Mouse (Mus musculus): ENCODE data around the gene Hgd.
"Not testable (repeated sequence)": the region's sequence is repeated elsewhere in the genome, so short reads cannot be mapped to it uniquely, and the experiment has no call there.

Gene Hgd

DNA sequence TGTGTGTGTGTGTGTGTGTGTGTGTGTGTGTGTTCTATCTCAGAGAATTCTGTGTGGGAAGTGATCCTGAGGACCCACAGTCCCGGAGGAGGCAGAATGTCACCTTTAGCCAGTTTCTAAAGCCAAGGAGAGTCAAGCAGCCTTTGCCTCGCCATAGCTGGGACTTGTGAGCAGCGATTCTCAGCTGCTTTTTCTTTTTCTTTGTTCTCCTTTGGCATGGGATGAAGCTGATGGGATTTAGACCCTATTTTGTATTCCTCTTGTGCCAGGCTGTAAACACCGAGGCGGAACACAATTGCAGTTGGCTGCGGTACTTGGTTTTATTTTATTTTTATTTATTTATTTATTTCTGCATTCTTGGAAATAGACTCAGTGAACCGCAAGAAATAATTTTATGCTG lies 49.1 kb downstream of the Hgd start:
- DNase-seq (ENCODE audit: low read depth), result no peak

DNA sequence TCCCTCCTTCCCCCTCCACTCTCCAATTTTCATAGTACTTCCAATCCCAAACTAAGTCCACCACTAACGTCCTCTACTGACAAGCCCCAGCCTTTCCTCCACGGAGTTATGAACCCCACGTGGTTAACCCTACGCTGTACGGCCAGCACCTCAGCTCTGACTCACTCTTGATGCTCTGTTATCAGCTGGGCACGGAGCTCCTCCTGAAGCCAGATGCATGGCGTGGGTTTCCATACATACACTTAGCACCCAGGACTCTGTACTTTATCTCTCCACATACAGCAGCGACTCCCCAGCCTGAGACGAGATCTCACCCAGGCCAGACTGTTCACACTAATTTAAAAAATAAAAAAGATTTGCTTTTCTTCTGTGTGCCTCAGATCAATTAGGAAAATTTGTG lies 54.6 kb downstream of the Hgd start:
- no peak for DNase-seq (ENCODE audit: low read depth)

DNA sequence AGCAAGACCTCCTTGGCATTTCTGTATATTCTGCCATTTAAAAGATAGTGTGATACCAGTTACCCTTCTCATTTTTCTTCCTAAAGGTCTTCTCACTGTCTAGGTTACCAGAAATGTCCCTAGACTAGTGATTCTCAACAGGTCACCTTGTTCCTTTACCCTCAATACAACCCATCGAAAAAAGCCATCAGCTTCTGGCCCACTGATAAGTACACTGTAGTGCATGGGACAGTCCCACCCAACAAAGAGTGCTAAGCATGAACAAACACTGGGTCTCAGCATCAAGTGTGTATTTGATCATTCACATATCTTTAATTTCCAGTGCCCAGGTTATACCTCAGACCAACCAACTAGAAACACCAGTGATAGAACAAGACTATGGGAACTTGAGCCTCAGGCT lies 55.1 kb downstream of the Hgd start:
- no peak for DNase-seq (ENCODE audit: low read depth)

DNA sequence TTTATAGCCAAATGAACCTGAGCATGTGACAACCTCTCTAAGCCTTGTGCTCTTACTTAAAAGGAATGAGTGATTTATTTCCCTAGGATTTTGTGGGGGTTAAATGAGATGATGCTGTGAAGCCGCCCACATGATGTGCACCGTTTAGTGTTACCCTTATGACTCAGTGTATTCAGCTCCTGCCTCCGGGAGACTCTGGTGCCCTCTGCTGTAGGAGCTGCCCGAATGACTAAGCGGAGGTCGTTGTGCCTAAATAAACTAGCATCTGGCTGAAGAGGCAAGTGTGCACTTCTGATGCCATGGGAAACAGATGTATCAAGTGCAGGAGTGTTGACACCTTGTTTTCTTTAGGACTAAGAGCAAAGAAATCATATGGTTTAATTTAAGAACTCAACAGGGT lies 56.2 kb downstream of the Hgd start:
- peak; percentile 50 for DNase-seq (ENCODE audit: low read depth)

DNA sequence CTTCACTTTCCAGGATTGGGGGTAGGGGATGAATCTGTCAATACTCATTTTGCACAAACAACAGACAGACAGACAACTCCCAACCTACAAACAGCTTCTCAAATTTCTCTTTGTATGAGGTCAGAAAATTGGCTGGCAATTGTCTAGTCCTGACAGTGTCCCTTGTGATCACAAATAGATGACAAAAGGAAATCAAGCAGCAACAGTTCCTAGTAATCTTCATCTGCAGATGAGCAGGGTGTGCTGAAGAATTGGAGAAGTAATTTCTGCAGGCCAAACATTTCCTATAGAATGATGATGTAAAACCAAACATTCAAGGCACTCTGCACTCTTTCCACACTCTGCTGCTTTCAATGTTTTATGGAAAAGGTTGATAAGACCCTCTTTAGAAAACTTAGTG lies 57.8 kb downstream of the Hgd start:
- no peak for DNase-seq (ENCODE audit: low read depth)

DNA sequence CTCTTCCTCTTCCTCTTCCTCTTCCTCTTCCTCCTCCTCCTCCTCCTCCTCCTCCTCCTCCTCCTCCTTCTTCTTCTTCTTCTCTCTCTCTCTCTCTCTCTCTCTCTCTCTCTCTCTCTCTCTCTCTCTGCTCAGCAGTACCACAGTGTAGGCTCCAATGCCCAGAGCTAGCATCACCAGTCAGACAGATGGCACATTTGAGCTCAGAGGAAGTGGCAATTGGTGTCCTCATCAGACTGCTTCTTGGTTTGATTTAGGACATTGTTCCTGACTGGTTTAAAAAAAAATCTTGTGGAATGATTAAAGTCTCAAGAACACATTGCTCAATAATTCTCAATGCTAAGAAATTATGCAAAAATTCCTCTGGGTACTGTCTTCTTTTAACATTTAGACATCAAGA lies 60.6 kb downstream of the Hgd start:
- not testable (repeated sequence) for DNase-seq (ENCODE audit: low read depth)

DNA sequence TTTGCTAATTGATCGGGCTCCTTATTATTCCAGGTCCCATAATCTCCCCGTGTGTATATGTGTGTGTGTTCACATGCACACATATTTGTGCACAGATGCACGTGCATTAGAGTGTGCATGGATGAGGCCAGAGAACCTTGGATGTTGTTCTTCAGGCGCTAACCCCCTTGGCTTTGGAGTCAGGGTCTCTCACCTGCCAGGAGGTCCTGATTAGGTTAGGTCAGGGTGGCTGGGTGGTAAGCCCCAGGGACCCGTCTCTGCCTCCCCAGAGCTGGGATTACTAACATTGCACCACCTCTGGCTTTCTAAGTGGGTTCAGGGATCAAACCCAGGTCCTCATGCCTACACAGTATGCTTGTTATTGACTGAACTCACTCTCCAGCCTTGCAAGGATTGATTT lies 64.5 kb downstream of the Hgd start:
- no peak for DNase-seq (ENCODE audit: low read depth)

DNA sequence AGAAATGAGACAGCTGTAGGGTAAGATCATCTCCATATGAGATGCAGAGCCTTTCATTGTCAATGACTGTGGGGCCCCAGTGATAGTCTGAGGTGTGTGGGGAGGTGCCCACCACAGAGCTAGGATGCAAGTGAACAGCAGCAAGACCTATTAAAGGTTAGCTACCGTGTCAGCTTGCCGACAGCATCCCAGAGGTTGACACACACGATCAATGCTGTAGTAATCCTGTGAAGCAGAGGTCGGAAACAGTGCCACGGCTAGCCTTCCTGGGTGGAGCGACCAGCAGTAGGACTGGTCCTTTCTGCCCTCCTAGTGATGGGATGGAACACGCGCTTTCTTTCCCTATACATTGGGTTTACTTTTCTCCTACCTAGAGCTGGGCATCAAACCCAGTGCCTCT lies 65.3 kb downstream of the Hgd start:
- DNase-seq (ENCODE audit: low read depth), result no peak

DNA sequence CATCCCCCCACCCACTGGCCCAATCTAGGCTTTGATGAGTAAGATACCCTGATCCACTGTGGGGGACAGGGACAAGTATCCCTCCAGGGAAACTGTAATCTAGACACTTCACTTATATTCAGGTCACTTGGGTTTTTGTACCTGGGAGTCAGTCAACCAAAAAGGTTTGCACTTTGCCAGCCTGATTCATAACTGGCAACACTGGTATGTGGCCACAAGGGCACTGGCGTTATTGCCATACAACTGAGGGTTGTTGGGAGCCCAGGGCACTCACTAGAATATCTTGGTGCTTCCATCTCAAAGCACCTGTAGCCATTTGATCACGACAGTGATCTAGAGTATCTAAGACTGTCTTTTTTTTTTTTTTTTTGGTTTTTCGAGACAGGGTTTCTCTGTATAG lies 65.8 kb downstream of the Hgd start:
- no peak for DNase-seq (ENCODE audit: low read depth)

DNA sequence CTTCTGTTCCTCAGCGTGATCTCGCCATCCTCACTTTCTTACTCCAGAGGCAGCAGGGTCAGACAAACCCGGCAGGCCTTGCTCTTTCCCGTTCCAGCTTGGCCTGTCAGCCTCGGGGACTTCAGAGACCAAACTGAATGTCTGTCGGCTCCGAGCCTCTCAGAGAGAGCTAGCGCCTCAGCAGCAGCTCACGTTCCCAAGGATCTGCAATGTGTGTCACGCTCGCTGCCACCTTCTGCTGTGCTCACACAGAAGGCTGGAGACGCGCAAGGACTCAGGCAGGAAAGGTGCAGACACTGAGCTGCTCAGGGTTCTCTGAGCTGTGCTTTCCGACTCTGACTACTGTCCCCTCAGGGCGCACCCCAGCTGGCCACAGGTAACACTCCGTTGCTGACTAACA lies 67.1 kb downstream of the Hgd start:
- no peak for DNase-seq (ENCODE audit: low read depth)

DNA sequence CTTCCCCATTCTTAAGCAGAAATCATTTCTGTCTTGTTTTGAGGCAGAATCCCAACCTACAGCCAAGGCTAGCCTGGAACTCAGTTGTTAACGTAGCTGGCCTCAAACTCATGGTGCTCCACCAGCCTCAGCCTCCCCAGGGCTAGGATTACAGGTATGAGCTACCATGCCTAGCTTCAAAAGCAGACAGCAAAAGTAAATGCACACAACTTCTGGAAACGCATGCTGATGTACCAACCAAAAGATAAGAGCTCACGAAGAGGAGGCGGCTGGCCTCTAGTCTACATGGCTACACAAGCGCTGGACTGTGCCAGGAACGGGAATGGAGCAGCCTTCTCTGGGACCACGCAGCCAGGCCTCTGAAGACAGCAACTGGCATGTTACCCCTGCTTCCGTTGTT lies 68.0 kb downstream of the Hgd start:
- DNase-seq (ENCODE audit: low read depth), result no peak

DNA sequence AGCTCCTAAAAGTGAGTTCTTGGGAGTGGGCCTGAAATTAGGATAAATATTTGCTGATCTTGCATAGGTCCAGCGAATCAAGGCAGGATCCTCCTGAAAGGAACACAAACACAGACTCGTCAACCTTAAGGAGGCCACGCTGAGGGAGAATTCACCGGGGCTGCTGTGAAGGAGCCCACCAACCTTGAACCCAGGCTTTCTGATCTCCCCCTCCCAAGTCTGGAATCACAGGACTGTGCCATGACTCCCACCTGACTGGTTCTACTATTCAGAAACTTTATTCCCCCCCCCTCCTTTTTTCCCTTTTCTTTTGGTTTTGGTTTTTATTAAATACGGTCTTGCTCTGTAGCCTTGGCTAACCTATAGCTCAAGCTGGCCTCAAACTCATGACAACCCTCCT lies 69.1 kb downstream of the Hgd start:
- DNase-seq (ENCODE audit: low read depth), result no peak

DNA sequence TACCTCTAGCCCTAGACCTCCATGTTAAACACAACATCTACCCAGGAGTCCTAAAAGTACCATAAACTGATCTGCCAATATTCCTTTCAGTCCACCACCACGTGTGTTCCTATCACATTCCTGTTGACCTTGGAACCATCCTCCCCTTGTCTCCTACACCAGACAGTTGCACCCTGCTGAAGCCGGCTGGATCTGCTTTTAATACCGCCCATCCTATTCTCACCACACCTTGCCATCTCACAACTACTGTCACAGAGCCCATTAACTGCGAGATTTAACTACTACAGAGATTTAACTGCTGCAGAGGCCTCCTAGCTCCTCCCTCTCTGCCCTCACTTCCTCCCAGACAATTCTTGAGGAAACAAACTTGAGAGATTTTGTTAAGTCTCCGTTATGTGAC lies 71.5 kb downstream of the Hgd start:
- DNase-seq (ENCODE audit: low read depth), result peak; percentile 33

DNA sequence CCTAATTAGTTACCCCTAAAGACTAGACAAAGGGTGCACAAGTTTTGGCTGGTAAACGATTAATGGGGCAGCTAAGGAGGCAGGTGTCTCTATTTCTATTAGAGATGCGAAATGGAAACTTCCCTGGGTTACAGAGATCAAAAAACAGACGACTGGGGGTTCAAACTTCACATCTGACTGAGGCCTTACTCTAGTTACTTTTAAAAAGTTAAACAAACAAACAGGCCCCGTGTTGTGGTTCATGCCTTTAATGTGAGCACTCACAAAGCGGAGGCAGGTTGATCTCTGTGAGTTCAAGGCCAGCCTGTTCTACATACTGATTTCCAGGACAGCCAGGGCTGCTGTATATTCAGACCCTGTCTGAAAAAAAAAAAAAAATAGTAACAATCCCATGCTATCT lies 72.7 kb downstream of the Hgd start:
- DNase-seq (ENCODE audit: low read depth), result no peak

DNA sequence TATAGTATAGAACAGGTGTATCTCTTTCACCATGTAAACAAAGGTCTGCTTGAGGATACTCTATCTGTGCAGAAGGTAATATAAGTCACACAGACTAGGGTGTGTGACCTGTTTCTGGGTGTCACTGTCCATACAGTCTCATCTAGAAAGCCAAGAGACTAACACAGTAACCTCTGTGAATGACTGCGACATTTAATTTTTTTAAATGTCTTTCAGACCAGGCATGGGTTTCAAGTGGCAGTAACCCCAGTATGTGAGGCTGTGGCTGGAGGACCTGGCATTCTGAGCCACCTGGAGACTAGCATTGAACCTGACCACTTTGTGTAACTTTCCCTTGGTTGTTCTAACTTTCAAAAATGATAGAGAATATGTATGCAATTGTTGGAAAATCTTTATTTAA lies 73.1 kb downstream of the Hgd start:
- DNase-seq (ENCODE audit: low read depth), result no peak

DNA sequence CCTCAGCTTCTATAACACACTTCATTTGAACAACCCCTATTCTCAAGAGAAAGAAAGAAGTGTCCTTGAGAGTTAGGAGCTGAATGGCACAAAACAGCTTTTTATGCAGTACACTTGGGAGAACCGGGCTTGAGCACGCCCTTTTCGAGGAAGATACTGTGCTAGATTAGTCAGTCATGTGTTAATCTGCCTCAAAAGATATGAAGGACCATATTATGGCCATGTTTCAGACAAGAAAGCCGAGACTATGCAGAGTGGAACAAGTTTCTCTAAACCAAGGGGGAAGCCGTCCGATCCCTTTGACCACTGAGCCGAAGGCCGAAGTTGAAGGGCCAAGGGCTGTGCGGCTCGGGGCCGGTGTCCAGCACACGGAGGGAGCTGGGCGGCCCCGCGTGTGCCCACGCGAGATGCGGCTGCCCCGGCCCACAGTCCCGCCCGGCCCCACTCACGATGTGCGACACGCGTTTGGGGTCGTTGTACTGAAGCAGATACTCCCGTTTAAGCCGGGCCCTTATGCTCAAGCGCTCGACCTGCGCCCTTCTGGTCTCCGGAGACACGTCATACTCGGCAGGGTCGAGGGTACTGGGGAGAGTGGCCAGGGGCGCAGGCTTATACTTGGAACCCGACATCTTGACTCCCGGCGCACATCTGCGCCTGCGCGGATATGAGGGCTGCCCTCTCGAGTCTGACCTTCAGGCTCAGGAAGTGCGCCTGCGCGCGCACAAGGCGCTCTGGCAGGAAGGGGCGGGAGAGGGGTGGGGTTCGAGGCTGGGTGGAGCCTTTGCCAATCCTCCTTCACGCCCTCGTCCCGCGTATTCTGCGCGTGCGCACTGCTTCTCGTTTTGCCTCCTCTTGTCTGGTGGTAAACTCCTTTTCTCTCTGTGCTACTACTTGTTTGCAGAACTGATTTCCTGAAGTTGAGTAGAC lies 74.0 kb downstream of the Hgd start, which contains the start of gene Ndufb4:
Ndufb4 (minus strand) TSS at position 723 of the 927 bp plus-strand sequence.
- DNase-seq (ENCODE audit: low read depth), result peak; percentile 98

DNA sequence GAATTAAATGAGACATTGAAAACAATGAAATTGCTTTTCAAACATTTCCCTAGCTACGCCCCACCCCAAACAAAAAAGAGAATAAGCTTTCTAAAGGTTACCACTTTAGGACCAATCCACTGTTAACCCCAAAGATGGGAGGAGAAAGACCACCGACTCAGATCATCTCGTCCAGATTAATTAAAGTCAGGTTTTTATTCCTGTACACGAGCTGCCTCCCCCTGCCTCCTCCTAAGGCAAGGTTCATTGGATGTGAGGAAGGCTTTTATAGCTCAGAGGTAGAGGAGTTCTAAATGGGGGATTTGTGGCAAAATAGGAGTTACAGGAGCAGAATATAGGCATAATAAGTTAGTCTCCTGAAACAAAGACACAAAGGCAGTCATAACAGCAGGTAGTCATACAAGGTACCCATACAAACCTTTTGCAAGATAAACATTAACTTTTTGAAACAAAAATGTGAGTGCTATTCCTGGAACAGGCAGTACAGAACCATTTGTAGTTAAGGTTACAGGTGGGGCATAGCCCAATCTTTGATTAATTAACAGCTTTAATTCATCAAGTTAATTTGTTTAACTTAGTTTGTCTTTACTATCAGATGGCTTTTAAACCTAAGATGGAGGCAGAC lies 75.0 kb downstream of the Hgd start:
- no peak for DNase-seq (ENCODE audit: low read depth)

DNA sequence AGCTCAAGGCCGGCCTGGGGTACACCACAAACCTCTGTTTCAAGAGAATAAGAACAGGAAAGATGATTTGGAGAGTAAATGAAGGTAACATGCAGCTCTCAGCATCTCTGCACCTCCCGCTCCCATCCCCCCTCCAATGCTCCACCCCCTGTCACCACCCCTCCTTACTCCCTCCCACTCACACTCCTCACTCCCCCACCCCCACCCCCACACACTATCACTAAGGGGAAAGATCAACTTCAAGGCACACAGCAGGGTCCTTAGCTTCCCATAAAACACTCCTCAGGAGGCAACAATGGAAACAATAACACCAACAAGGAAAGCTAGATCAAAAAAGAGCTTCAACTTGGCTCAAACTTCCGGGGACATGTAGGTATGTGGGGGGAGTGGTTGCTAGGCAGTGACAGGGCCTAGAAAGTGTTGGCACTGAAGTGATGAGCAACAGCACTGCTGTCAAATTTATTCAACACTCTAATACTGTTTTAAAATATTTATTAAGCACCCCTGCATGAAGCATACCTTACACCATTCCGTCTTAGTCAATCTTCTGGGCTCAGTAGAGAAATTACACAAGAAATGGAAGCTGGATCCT lies 75.9 kb downstream of the Hgd start:
- DNase-seq (ENCODE audit: low read depth), result no peak

DNA sequence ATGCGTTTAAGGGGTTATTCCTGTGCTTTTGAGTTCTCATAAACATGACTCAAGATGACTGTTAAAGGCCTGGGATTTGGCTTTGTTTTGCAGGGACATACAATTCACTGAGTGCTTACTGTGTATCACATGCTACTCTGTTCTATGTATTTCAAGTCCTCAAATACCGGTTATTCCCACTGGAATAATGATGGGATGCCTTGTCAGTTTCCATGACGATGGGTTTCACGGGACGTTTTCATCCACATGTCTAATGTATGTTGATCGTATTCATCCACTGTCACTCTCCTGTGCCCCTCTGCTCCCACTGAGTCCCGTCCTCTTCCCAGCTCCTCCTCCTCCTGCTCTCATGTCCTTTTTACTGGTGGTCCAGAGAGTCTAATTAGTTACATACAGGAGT lies 76.8 kb downstream of the Hgd start:
- DNase-seq (ENCODE audit: low read depth), result no peak

DNA sequence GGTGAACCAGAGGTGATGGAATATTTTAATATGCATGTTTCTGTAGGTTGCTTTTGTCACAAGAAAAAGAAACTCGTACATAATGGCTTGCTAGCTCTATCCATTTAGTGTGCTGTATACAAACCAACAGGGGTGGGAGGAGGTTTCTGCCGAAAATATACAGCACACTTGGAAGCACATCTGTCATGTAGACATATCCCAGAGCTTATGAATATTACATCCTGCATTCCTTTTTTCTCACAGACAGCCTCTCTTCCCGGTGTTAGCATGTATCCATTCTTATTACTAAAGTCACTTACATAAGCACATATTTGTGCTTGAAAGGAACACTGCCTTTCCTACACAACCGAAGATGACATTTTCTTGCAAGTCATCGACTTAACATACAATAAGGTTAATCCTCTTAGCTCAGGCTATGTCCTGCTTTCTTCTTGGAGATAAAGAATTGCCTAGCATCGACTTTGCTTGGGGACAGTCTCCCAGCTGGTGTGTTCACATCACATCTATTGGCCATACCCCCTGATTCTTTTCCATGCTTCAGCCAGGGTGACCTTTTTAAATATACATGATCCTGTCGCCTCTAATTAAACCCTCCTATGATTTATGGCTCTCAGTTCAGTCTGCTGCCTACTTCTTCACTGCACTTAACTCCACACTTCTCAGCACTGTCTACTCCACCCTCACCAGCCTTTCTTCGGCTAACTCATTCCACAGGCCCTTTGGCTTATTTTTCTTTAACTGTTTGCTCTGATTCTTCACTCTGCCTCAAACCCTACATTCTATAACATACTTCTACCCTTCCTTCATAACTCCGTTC lies 83.9 kb downstream of the Hgd start:
- no peak for DNase-seq (ENCODE audit: low read depth)

DNA sequence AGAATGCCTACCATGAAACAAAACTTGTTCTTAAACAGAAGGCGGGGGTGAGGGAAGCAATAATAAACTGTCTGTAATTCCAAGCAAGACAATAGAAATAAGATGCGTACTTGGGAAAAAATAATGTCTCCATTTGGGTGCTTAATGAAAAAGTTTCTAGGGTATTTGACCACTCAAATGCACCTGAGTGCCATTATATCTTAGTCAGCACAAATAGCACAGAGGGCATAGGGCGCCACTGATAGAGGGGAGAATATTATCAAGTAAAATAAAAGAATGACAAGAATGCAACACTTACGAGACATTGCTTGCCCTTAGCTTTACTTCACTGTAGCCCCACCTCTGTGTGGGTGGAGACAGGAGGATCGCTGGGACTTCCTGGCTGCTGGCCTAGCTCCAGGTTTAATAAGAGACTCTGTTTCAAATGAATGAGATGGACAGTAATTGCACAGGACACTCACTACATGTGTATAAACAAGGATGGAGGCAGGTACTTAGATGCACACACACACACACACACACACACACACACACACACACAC lies 85.5 kb downstream of the Hgd start:
- DNase-seq (ENCODE audit: low read depth), result no peak

DNA sequence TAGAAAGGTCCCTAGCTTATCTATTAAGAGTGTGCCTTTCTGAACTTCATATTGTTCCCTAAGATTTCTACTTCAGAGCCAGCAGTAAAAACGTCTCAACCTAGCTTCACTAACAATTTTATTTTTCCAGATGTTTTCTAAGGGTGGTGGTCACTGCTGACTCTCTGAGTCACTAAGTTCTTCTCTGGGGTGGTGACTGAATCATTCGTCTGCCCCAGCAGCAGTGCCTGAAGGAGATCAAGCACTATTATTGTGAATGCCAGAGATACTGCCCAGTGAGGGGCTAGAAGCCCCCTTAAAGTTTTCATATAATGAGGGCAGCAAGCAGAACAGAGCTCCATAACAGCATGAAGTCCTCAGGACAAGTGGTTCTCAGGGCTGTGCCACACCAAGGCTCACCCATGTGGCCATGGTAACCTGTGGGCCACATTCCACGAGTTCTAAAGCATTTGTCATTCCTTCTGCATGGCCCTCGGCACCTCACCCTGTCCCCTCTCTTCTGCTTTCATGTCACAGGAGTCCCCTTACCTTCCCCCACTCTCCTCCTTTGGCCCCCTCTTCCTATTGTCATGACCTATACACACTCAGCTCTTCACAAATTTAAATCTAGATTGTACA lies 90.8 kb downstream of the Hgd start:
- no peak for DNase-seq (ENCODE audit: low read depth)

Measured in 416B (cell line).